Mouse (Mus musculus) heart, postnatal 36 days (tissue): ENCODE measurements around the gene Nrf1. TPM values are rescaled to one million over a fixed set of nuclear protein-coding genes. Genes with fewer than 3 reads are reported as not detected.

ENCODE experiments used
- DNase-seq, 2 experiments: peaks; one replicate each; pipeline ENCODE4 v3.0.0; 2021 to 2022
- intact Hi-C: fragments of 180-260 bp; cut with DNase I; formaldehyde crosslinking; loops from one replicate; pipeline ENCODE4 v1.15.1; 2025
- total RNA-seq, 2 experiments: library from RNA; stranded (reverse); gene quantifications; 2 replicates each; pipeline ENCODE4 v1.2.3; 2021

Nrf1 gene
- total RNA-seq, 2 experiments from 2014 or later: 11.8 to 13.9 TPM

- intact Hi-C loops: no loop called here
- DNase-seq: no peak
Observed at GRCm38 (mm10) chr6:30137227-30137626, 89.4 kb downstream of the Nrf1 start.

GRCm38 (mm10) chr6:30139329-30140045, 91.7 kb downstream of the Nrf1 start:
- intact Hi-C loops: no loop called here

GRCm38 (mm10) chr6:30143263-30143662, 95.5 kb downstream of the Nrf1 start:
- DNase-seq: no peak
- intact Hi-C loops: no loop called here

More at GRCm38 (mm10) chr6:30139329-30140045, 91.7 kb downstream of the Nrf1 start:
- no peak for DNase-seq

- no peak for DNase-seq
- intact Hi-C loops: no loop called here
Observed at GRCm38 (mm10) chr6:30147058-30147457, 99.3 kb downstream of the Nrf1 start.

- intact Hi-C loops: no loop called here
- no peak for DNase-seq
Observed at GRCm38 (mm10) chr6:30147753-30148152, 100.0 kb downstream of the Nrf1 start.

- DNase-seq: no peak
- intact Hi-C loops: no loop called here
Observed at GRCm38 (mm10) chr6:30150471-30150870, 102.7 kb downstream of the Nrf1 start.

- intact Hi-C loops: no loop called here
- DNase-seq: no peak
Observed at GRCm38 (mm10) chr6:30152163-30152562, 104.4 kb downstream of the Nrf1 start.

- DNase-seq: no peak
- intact Hi-C loops: no loop called here
Observed at GRCm38 (mm10) chr6:30152649-30153048, 104.9 kb downstream of the Nrf1 start.

- intact Hi-C loops: no loop called here
- no peak for DNase-seq
Observed at GRCm38 (mm10) chr6:30153076-30153475, 105.3 kb downstream of the Nrf1 start.

- DNase-seq: no peak
- intact Hi-C loops: no loop called here
Observed at GRCm38 (mm10) chr6:30153733-30154415, 106.1 kb downstream of the Nrf1 start.

GRCm38 (mm10) chr6:30159516-30160045, 111.8 kb downstream of the Nrf1 start:
- no peak for DNase-seq
- intact Hi-C loops: no loop called here

GRCm38 (mm10) chr6:30160408-30160807, 112.6 kb downstream of the Nrf1 start:
- intact Hi-C loops: no loop called here

GRCm38 (mm10) chr6:30161618-30162017, 113.8 kb downstream of the Nrf1 start:
- intact Hi-C loops: no loop called here
- DNase-seq: no peak

More at GRCm38 (mm10) chr6:30160408-30160807, 112.6 kb downstream of the Nrf1 start:
- DNase-seq: no peak

GRCm38 (mm10) chr6:30162091-30162490, 114.3 kb downstream of the Nrf1 start:
- intact Hi-C loops: no loop called here
- DNase-seq: no peak

GRCm38 (mm10) chr6:30166349-30166748, 118.6 kb downstream of the Nrf1 start:
- intact Hi-C loops: no loop called here
- no peak for DNase-seq

GRCm38 (mm10) chr6:30167192-30167591, 119.4 kb downstream of the Nrf1 start:
- intact Hi-C loops: no loop called here
- DNase-seq: no peak

- DNase-seq: no peak
- intact Hi-C loops: no loop called here
Observed at GRCm38 (mm10) chr6:30168275-30168674, 120.5 kb downstream of the Nrf1 start.

- no peak for DNase-seq
- intact Hi-C loops: no loop called here
Observed at GRCm38 (mm10) chr6:30169148-30169547, 121.4 kb downstream of the Nrf1 start.

- intact Hi-C loops: no loop called here
- DNase-seq: no peak
Observed at GRCm38 (mm10) chr6:30171226-30171625, 123.4 kb downstream of the Nrf1 start.

- intact Hi-C loops: no loop called here
- no peak for DNase-seq
Observed at GRCm38 (mm10) chr6:30171967-30172366, 124.2 kb downstream of the Nrf1 start.

- no peak for DNase-seq
- intact Hi-C loops: no loop called here
Observed at GRCm38 (mm10) chr6:30172441-30172819, 124.6 kb downstream of the Nrf1 start.
